Comparison of ENCODE assay signal across 8 mouse cellular contexts in genomic region chr15:90223969-90224750, GRCm38 (mm10). TPM values are rescaled to one million over a fixed set of nuclear protein-coding genes. Genes with fewer than 3 reads are reported as not detected.
DNase-seq lines count a peak whose midpoint lies in the region; ATAC-seq lines count a peak whose summit lies in the region.

Gene Alg10b, plus strand, starts transcription at chr15:90224311.

- peak; percentile 96 for DNase-seq in CD4-positive helper T cell, adult 2 months (ENCODE audit: low read depth, low spot score)
- peak; percentile 88 for DNase-seq in brain, embryonic 18.5 days (ENCODE audit: low read depth, low spot score)
- DNase-seq in kidney, postnatal 10 days = peak; percentile 92
- DNase-seq in natural killer cell, adult 2 months (ENCODE audit: low spot score in 2 of 2) = peak; percentile 61 to 66

- no peaks in the 10 kb centered on the region for H3K27me3 ChIP-seq in heart, embryonic 12.5 days (replicated peaks)
- H3K27me3 ChIP-seq in liver, embryonic 12.5 days (replicated peaks) = no peaks in the 10 kb centered on the region
- no peaks in the 10 kb centered on the region for H3K27me3 ChIP-seq in stomach, embryonic 15.5 days (replicated peaks)

- H3K9ac ChIP-seq in heart, embryonic 12.5 days = peak within 1 kb of the TSS; percentile 93
- peak within 1 kb of the TSS; percentile 86 for H3K9ac ChIP-seq in liver, embryonic 12.5 days
- H3K9ac ChIP-seq in stomach, embryonic 15.5 days = peak within 1 kb of the TSS; percentile 67

- H3K27ac ChIP-seq in heart, embryonic 12.5 days (ENCODE audit: poor library complexity, severe bottlenecking) = peak within 1 kb of the TSS; percentile 85
- peak within 1 kb of the TSS; percentile 89 for H3K27ac ChIP-seq in liver, embryonic 12.5 days
- peak within 1 kb of the TSS; percentile 71 for H3K27ac ChIP-seq in stomach, embryonic 15.5 days

- peak within 1 kb of the TSS; percentile 88 for H3K4me2 ChIP-seq in heart, embryonic 12.5 days
- peak within 1 kb of the TSS; percentile 77 for H3K4me2 ChIP-seq in liver, embryonic 12.5 days
- peak within 1 kb of the TSS; percentile 68 for H3K4me2 ChIP-seq in stomach, embryonic 15.5 days

- H3K4me1 ChIP-seq in heart, embryonic 12.5 days (replicated peaks) = peaks cover 7% of the 10 kb centered on the region; the same call in 1 of the 2 replicates
- peaks cover 19% of the 10 kb centered on the region for H3K4me1 ChIP-seq in liver, embryonic 12.5 days
- peaks cover 8% of the 10 kb centered on the region for H3K4me1 ChIP-seq in stomach, embryonic 15.5 days

- 0% methylated on average over 53 of the region's 59 CpGs for WGBS in heart, embryonic 12.5 days
- WGBS in liver, embryonic 12.5 days (ENCODE audit: insufficient replicate concordance) = under 1% methylated on average over 59 of the region's 59 CpGs
- WGBS in stomach, embryonic 15.5 days = under 1% methylated on average over 50 of the region's 59 CpGs

- H3K9me3 ChIP-seq in heart, embryonic 12.5 days (replicated peaks) = no peaks in the 10 kb centered on the region
- no peaks in the 10 kb centered on the region for H3K9me3 ChIP-seq in liver, embryonic 12.5 days (replicated peaks)
- H3K9me3 ChIP-seq in stomach, embryonic 15.5 days = no peaks in the 10 kb centered on the region

- peak within 1 kb of the TSS; percentile 80 for H3K4me3 ChIP-seq in heart, embryonic 12.5 days
- H3K4me3 ChIP-seq in liver, embryonic 12.5 days = peak within 1 kb of the TSS; percentile 77
- H3K4me3 ChIP-seq in stomach, embryonic 15.5 days (replicated peaks) = peak within 1 kb of the TSS; percentile 66

- H3K36me3 ChIP-seq in heart, embryonic 12.5 days = peaks cover 22% of the 10 kb centered on the region
- peaks cover 30% of the 10 kb centered on the region for H3K36me3 ChIP-seq in liver, embryonic 12.5 days
- H3K36me3 ChIP-seq in stomach, embryonic 15.5 days = peaks cover 13% of the 10 kb centered on the region; the same call in 1 of the 2 replicates

- peak; percentile 95 for ATAC-seq in erythroid progenitor cell, adult 5-6 weeks (replicated peaks; ENCODE audit: low FRiP score, poor library complexity, severe bottlenecking)
- peak; percentile 99 for ATAC-seq in heart, embryonic 12.5 days (ENCODE audit: insufficient number of reproducible peaks, low FRiP score)
- peak; percentile 98 for ATAC-seq in liver, embryonic 12.5 days
- peak; percentile 99 for ATAC-seq in stomach, embryonic 15.5 days (ENCODE audit: insufficient read depth, low FRiP score, low read depth)

RNA-seq across cellular contexts. Expression of gene Alg10b, which starts in this region (rescaled TPM):
- total RNA-seq in erythroid progenitor cell, adult 5-6 weeks (2015; ENCODE audit: low replicate concordance) = 16.8 and 17.7 TPM in 2 replicates
- 6.9 and 8.0 TPM in 2 replicates for total RNA-seq in erythroid progenitor cell, adult 5-6 weeks (2017; ENCODE audit: low replicate concordance)
- polyA plus RNA-seq in heart, embryonic 12.5 days (2016; fragmentation: Nextera tagmentation; extraction: Ambion mirVana) = 28.6 and 28.7 TPM in 2 replicates
- 12.4 and 13.1 TPM in 2 replicates for polyA plus RNA-seq in liver, embryonic 12.5 days (2016; fragmentation: Nextera tagmentation; extraction: Ambion mirVana)
- polyA plus RNA-seq in stomach, embryonic 15.5 days (2015; fragmentation: Nextera tagmentation; extraction: Ambion mirVana) = 26.9 and 32.4 TPM in 2 replicates

Comparison
In these comparisons a context has a peak if more than half of its experiments do, and no peak if none do; other contexts are left out.
1. Peak in every context shown above with its lines: DNase-seq, ATAC-seq, H3K4me3 ChIP-seq and H3K27ac ChIP-seq.